Mouse (Mus musculus): ENCODE measurements at regions not wholly inside any gene's neighbourhood (a gene's known extent, or its start where the extent isn't known, plus 50 kb on each side); places are given as distances from the start of the nearest gene placed in this dataset.

- WGBS, result 21% methylated on average over 2 of the region's 2 CpGs
- Histone ChIP-seq H3K27me3 (ENCODE audit: control insufficient read depth, insufficient read depth, low read depth, low read length) (no peaks in the 10 kb centered on the region), H3K4me1 (ENCODE audit: control insufficient read depth, insufficient read depth, low read length) (no peaks in the 10 kb centered on the region), H3K27ac (ENCODE audit: low read length) (no peak overlapping the region), H3K4me3 (ENCODE audit: low read depth, low read length) (no peak overlapping the region), H3K36me3 (ENCODE audit: control insufficient read depth, insufficient read depth, low read length) (no peaks in the 10 kb centered on the region), H3K9ac (ENCODE audit: low read depth, low read length) (no peak overlapping the region), H3K4me2 (ENCODE audit: low read length) (no peak overlapping the region), H3K9me3 (replicated peaks; ENCODE audit: control insufficient read depth, low read length, poor library complexity, severe bottlenecking) (no peaks in the 10 kb centered on the region)
- ATAC-seq, result no peak
Observed at GRCm38 (mm10) chr1:73787666-73788065, 336.6 kb downstream of the Tns1 start.

DNA sequence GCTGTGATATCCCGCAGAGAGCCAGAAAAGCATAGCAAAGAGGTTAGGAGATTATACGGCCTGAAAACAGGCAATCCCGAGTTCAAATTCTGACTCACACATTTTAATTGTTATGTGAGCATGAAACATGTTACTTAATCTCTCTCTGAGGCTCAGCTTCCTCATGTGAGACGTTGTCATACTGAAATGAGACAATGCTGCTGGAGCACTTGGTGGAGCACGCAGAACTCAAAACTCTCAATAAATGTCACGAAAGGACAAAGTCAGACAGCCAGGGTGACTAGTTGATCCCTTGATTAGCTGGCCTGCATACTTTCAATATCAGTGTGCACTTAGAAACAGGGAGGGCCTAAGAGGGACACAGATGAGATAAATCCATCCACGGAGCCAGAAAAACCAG, 337.0 kb downstream of the Tns1 start:
- no peaks in the 10 kb centered on the region for H3K9me3 ChIP-seq (replicated peaks; ENCODE audit: control insufficient read depth, low read length, poor library complexity, severe bottlenecking)
- H3K27ac ChIP-seq (ENCODE audit: low read length), result no peak overlapping the region
- no peak overlapping the region for H3K9ac ChIP-seq (ENCODE audit: low read depth, low read length)
- H3K4me2 ChIP-seq (ENCODE audit: low read length), result no peak overlapping the region
- H3K4me1 ChIP-seq (ENCODE audit: control insufficient read depth, insufficient read depth, low read length), result no peaks in the 10 kb centered on the region
- 54% methylated on average over 7 of the region's 7 CpGs for WGBS
- H3K36me3 ChIP-seq (ENCODE audit: control insufficient read depth, insufficient read depth, low read length), result no peaks in the 10 kb centered on the region
- no peaks in the 10 kb centered on the region for H3K27me3 ChIP-seq (ENCODE audit: control insufficient read depth, insufficient read depth, low read depth, low read length)
- H3K4me3 ChIP-seq (ENCODE audit: low read depth, low read length), result no peak overlapping the region
- no peak for ATAC-seq

GRCm38 (mm10) chr1:73783303-73783702, 340.9 kb downstream of the Tns1 start:
- Histone ChIP-seq H3K9me3 (replicated peaks; ENCODE audit: control insufficient read depth, low read length, poor library complexity, severe bottlenecking) (no peaks in the 10 kb centered on the region), H3K27ac (ENCODE audit: low read length) (no peak overlapping the region), H3K4me1 (ENCODE audit: control insufficient read depth, insufficient read depth, low read length) (no peaks in the 10 kb centered on the region), H3K9ac (ENCODE audit: low read depth, low read length) (no peak overlapping the region), H3K36me3 (ENCODE audit: control insufficient read depth, insufficient read depth, low read length) (no peaks in the 10 kb centered on the region), H3K4me3 (ENCODE audit: low read depth, low read length) (no peak overlapping the region), H3K4me2 (ENCODE audit: low read length) (no peak overlapping the region), H3K27me3 (ENCODE audit: control insufficient read depth, insufficient read depth, low read depth, low read length) (no peaks in the 10 kb centered on the region)
- ATAC-seq, result no peak
- WGBS, result 91% methylated on average over 2 of the region's 2 CpGs

DNA sequence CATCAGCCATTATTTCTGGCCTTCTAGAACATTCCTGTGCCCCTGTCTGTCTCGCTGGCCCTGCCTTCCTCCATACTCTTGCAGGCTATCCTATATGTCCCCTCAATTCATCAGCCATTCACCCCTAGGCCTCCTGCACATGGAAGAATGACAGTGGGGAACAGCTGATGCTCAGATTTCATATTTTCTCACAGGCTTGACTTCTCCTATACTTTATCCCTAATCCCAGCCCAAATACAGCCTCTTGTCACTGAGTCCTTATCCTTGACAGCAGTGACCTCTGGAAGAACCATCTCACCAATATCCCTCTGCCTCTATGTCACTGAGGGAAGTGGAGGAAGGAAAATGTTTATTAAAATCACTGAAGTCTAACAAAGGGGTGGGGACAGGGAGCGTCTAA, 341.4 kb downstream of the Tns1 start:
- 97% methylated on average over 2 of the region's 2 CpGs for WGBS
- no peak overlapping the region for H3K4me3 ChIP-seq (ENCODE audit: low read depth, low read length)
- no peaks in the 10 kb centered on the region for H3K9me3 ChIP-seq (replicated peaks; ENCODE audit: control insufficient read depth, low read length, poor library complexity, severe bottlenecking)
- no peak overlapping the region for H3K4me2 ChIP-seq (ENCODE audit: low read length)
- H3K27ac ChIP-seq (ENCODE audit: low read length), result no peak overlapping the region
- ATAC-seq, result no peak
- no peak overlapping the region for H3K9ac ChIP-seq (ENCODE audit: low read depth, low read length)
- no peaks in the 10 kb centered on the region for H3K4me1 ChIP-seq (ENCODE audit: control insufficient read depth, insufficient read depth, low read length)
- H3K27me3 ChIP-seq (ENCODE audit: control insufficient read depth, insufficient read depth, low read depth, low read length), result no peaks in the 10 kb centered on the region
- H3K36me3 ChIP-seq (ENCODE audit: control insufficient read depth, insufficient read depth, low read length), result no peaks in the 10 kb centered on the region

GRCm38 (mm10) chr1:73771773-73772172, 352.5 kb downstream of the Tns1 start:
- 84% methylated on average over 5 of the region's 5 CpGs for WGBS
- no peak for ATAC-seq

GRCm38 (mm10) chr1:73770631-73771030, 353.6 kb downstream of the Tns1 start:
- Histone ChIP-seq H3K36me3 (ENCODE audit: control insufficient read depth, insufficient read depth, low read length) (no peaks in the 10 kb centered on the region), H3K4me2 (ENCODE audit: low read length) (no peak overlapping the region), H3K27ac (ENCODE audit: low read length) (no peak overlapping the region), H3K4me1 (ENCODE audit: control insufficient read depth, insufficient read depth, low read length) (no peaks in the 10 kb centered on the region), H3K9me3 (replicated peaks; ENCODE audit: control insufficient read depth, low read length, poor library complexity, severe bottlenecking) (no peaks in the 10 kb centered on the region), H3K9ac (ENCODE audit: low read depth, low read length) (no peak overlapping the region), H3K27me3 (ENCODE audit: control insufficient read depth, insufficient read depth, low read depth, low read length) (no peaks in the 10 kb centered on the region), H3K4me3 (ENCODE audit: low read depth, low read length) (no peak overlapping the region)
- ATAC-seq, result no peak
- 81% methylated on average over 5 of the region's 5 CpGs for WGBS

More at GRCm38 (mm10) chr1:73771773-73772172, 352.5 kb downstream of the Tns1 start:
- H3K4me3 ChIP-seq (ENCODE audit: low read depth, low read length), result no peak overlapping the region
- H3K9ac ChIP-seq (ENCODE audit: low read depth, low read length), result no peak overlapping the region
- H3K36me3 ChIP-seq (ENCODE audit: control insufficient read depth, insufficient read depth, low read length), result no peaks in the 10 kb centered on the region
- H3K27me3 ChIP-seq (ENCODE audit: control insufficient read depth, insufficient read depth, low read depth, low read length), result no peaks in the 10 kb centered on the region
- no peaks in the 10 kb centered on the region for H3K4me1 ChIP-seq (ENCODE audit: control insufficient read depth, insufficient read depth, low read length)
- no peak overlapping the region for H3K4me2 ChIP-seq (ENCODE audit: low read length)
- H3K9me3 ChIP-seq (replicated peaks; ENCODE audit: control insufficient read depth, low read length, poor library complexity, severe bottlenecking), result no peaks in the 10 kb centered on the region
- no peak overlapping the region for H3K27ac ChIP-seq (ENCODE audit: low read length)

DNA sequence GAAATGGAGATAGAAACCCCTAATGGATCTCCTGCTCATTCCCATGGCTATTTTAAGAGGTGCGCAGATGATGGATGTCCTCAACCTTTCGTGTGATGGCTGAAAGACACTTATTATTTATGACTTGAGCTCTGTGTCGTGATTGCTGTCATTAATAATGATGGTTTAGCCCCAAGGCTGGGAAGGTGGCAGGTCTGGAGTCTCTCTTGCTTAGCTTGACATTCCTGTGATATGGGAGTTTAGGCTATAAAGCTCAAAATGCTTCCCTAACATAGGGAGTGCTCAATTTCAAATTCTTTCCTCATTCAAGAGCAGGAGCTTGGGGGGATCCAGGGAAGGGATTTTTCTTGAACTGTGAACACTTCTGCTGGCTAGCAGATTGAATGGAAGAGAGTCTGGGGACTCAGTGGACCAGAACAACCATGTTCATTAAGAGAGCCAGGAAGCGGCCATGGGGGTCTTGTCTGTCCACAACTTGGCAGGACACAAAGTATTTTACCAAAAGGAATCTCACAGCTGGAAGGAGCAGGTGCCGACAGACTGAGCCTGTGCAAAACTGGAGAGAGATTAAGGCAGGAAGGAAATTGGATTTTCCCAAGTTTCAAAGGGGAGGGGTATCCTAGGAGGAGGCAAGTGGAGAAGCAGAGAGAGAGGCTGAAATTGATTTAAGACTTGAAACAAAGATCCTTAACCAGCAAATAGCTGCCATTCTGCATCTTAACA, 359.5 kb downstream of the Tns1 start:
- Histone ChIP-seq H3K36me3 (ENCODE audit: control insufficient read depth, insufficient read depth, low read length) (no peaks in the 10 kb centered on the region), H3K4me1 (ENCODE audit: control insufficient read depth, insufficient read depth, low read length) (0 out of 2 replicates have a peak, but pooled peaks cover 3% of the 10 kb centered on the region), H3K27me3 (ENCODE audit: control insufficient read depth, insufficient read depth, low read depth, low read length) (no peaks in the 10 kb centered on the region), H3K4me2 (ENCODE audit: low read length) (no peak overlapping the region), H3K9me3 (replicated peaks; ENCODE audit: control insufficient read depth, low read length, poor library complexity, severe bottlenecking) (no peaks in the 10 kb centered on the region), H3K4me3 (ENCODE audit: low read depth, low read length) (no peak overlapping the region), H3K9ac (ENCODE audit: low read depth, low read length) (no peak overlapping the region), H3K27ac (ENCODE audit: low read length) (no peak overlapping the region)
- no peak for ATAC-seq
- WGBS, result 41% methylated on average over 5 of the region's 5 CpGs

GRCm38 (mm10) chr1:73758110-73759061, 365.9 kb downstream of the Tns1 start:
- no peak overlapping the region for H3K27ac ChIP-seq (ENCODE audit: low read length)
- ATAC-seq, result peak; percentile 45; the same call in 1 of the 2 replicates
- no peaks in the 10 kb centered on the region for H3K9me3 ChIP-seq (replicated peaks; ENCODE audit: control insufficient read depth, low read length, poor library complexity, severe bottlenecking)
- no peak overlapping the region; the same call in 1 of the 2 replicates for H3K4me2 ChIP-seq (ENCODE audit: low read length)
- H3K4me3 ChIP-seq (ENCODE audit: low read depth, low read length), result no peak overlapping the region
- H3K36me3 ChIP-seq (ENCODE audit: control insufficient read depth, insufficient read depth, low read length), result no peaks in the 10 kb centered on the region
- no peaks in the 10 kb centered on the region for H3K4me1 ChIP-seq (ENCODE audit: control insufficient read depth, insufficient read depth, low read length)
- WGBS, result 27% methylated on average over 11 of the region's 11 CpGs
- H3K9ac ChIP-seq (ENCODE audit: low read depth, low read length), result no peak overlapping the region
- no peaks in the 10 kb centered on the region for H3K27me3 ChIP-seq (ENCODE audit: control insufficient read depth, insufficient read depth, low read depth, low read length)

GRCm38 (mm10) chr1:73755791-73756190, 368.5 kb downstream of the Tns1 start:
- Histone ChIP-seq H3K27me3 (ENCODE audit: control insufficient read depth, insufficient read depth, low read depth, low read length) (no peaks in the 10 kb centered on the region), H3K4me2 (ENCODE audit: low read length) (no peak overlapping the region), H3K9me3 (replicated peaks; ENCODE audit: control insufficient read depth, low read length, poor library complexity, severe bottlenecking) (no peaks in the 10 kb centered on the region), H3K27ac (ENCODE audit: low read length) (no peak overlapping the region), H3K4me3 (ENCODE audit: low read depth, low read length) (no peak overlapping the region), H3K4me1 (ENCODE audit: control insufficient read depth, insufficient read depth, low read length) (no peaks in the 10 kb centered on the region), H3K9ac (ENCODE audit: low read depth, low read length) (no peak overlapping the region), H3K36me3 (ENCODE audit: control insufficient read depth, insufficient read depth, low read length) (no peaks in the 10 kb centered on the region)
- ATAC-seq, result no peak
- 51% methylated on average over 5 of the region's 5 CpGs for WGBS
